In genomic region chr10:21027800-21028533, GRCm38 (mm10) we compare ENCODE assay signal across 13 mouse cellular contexts.
DNase-seq lines count a peak whose midpoint lies in the region; ATAC-seq lines count a peak whose summit lies in the region.
"Had no signal": no experiment of that assay in that cellular context is flagged by ENCODE, and none has a peak within 500 bp of the region (broad histone marks: within the 10 kb centered on the region; RNA-seq: fewer than 3 reads in every experiment).

No protein-coding gene starts in this region.

- H3K36me3 ChIP-seq in forebrain, embryonic 11.5 days (ENCODE audit: control insufficient read depth, insufficient read depth, low read length), result no peaks in the 10 kb centered on the region
- no peaks in the 10 kb centered on the region for H3K36me3 ChIP-seq in forebrain, embryonic 13.5 days (ENCODE audit: poor library complexity, severe bottlenecking)
- H3K36me3 ChIP-seq in intestine, embryonic 15.5 days, result no peaks in the 10 kb centered on the region
- H3K36me3 ChIP-seq: forebrain, embryonic 12.5 days; hindbrain, embryonic 15.5 days; limb, embryonic 10.5 days had no signal

- H3K9ac ChIP-seq in forebrain, embryonic 11.5 days (ENCODE audit: low read length), result no peak overlapping the region
- H3K9ac ChIP-seq in forebrain, embryonic 13.5 days, result no peak overlapping the region
- no peak overlapping the region for H3K9ac ChIP-seq in intestine, embryonic 15.5 days
- H3K9ac ChIP-seq: forebrain, embryonic 12.5 days; hindbrain, embryonic 15.5 days had no signal

- H3K27me3 ChIP-seq in forebrain, embryonic 11.5 days (ENCODE audit: control insufficient read depth, insufficient read depth, low read length), result no peaks in the 10 kb centered on the region
- H3K27me3 ChIP-seq in forebrain, embryonic 13.5 days, result no peaks in the 10 kb centered on the region
- no peaks in the 10 kb centered on the region for H3K27me3 ChIP-seq in intestine, embryonic 15.5 days (replicated peaks)
- H3K27me3 ChIP-seq: forebrain, embryonic 12.5 days; hindbrain, embryonic 15.5 days had no signal

- H3K9me3 ChIP-seq in forebrain, embryonic 11.5 days (ENCODE audit: control insufficient read depth, low read length), result no peaks in the 10 kb centered on the region
- H3K9me3 ChIP-seq in forebrain, embryonic 13.5 days (replicated peaks), result no peaks in the 10 kb centered on the region
- no peaks in the 10 kb centered on the region for H3K9me3 ChIP-seq in intestine, embryonic 15.5 days
- H3K9me3 ChIP-seq: forebrain, embryonic 12.5 days; hindbrain, embryonic 15.5 days; limb, embryonic 10.5 days had no signal

- no peak for ATAC-seq in forebrain, embryonic 11.5 days (replicated peaks; ENCODE audit: low FRiP score)
- ATAC-seq in forebrain, embryonic 13.5 days, result no peak
- ATAC-seq in intestine, embryonic 15.5 days, result peak; percentile 82

- no peak overlapping the region for H3K4me3 ChIP-seq in forebrain, embryonic 11.5 days (ENCODE audit: low read depth, low read length)
- H3K4me3 ChIP-seq in forebrain, embryonic 13.5 days, result no peak overlapping the region
- H3K4me3 ChIP-seq in intestine, embryonic 15.5 days (replicated peaks), result no peak overlapping the region
- H3K4me3 ChIP-seq: forebrain, embryonic 12.5 days; hindbrain, embryonic 15.5 days; limb, embryonic 10.5 days had no signal

- WGBS in forebrain, embryonic 11.5 days, result 76% methylated on average over 12 of the region's 12 CpGs
- WGBS in forebrain, embryonic 13.5 days, result 73% methylated on average over 12 of the region's 12 CpGs
- 59% methylated on average over 12 of the region's 12 CpGs for WGBS in intestine, embryonic 15.5 days

- no peak overlapping the region for H3K27ac ChIP-seq in forebrain, embryonic 11.5 days (ENCODE audit: low read depth, low read length)
- H3K27ac ChIP-seq in forebrain, embryonic 13.5 days, result no peak overlapping the region
- no peak overlapping the region for H3K27ac ChIP-seq in intestine, embryonic 15.5 days
- H3K27ac ChIP-seq: forebrain, embryonic 12.5 days; hindbrain, embryonic 15.5 days; limb, embryonic 10.5 days had no signal

- H3K4me2 ChIP-seq in forebrain, embryonic 11.5 days (ENCODE audit: low read depth, low read length, severe bottlenecking), result no peak overlapping the region
- no peak overlapping the region for H3K4me2 ChIP-seq in forebrain, embryonic 13.5 days
- H3K4me2 ChIP-seq in intestine, embryonic 15.5 days (replicated peaks), result no peak overlapping the region
- H3K4me2 ChIP-seq: forebrain, embryonic 12.5 days; hindbrain, embryonic 15.5 days had no signal

- no peaks in the 10 kb centered on the region for H3K4me1 ChIP-seq in forebrain, embryonic 11.5 days (replicated peaks; ENCODE audit: control insufficient read depth, insufficient read depth, low read length)
- H3K4me1 ChIP-seq in forebrain, embryonic 13.5 days, result no peaks in the 10 kb centered on the region
- peaks cover 4% of the 10 kb centered on the region; the same call in 1 of the 2 replicates for H3K4me1 ChIP-seq in intestine, embryonic 15.5 days (replicated peaks)
- H3K4me1 ChIP-seq: forebrain, embryonic 12.5 days; hindbrain, embryonic 15.5 days; limb, embryonic 10.5 days had no signal

- peak; percentile 60 for DNase-seq in forebrain, embryonic 11.5 days (ENCODE audit: low spot score)
- peak; percentile 62 for DNase-seq in c-Kit-negative CD71-positive TER-119-positive erythroid progenitor cells, embryonic 14.5 days (ENCODE audit: low read depth, low spot score)
- peak; percentile 34 for DNase-seq in mesoderm, embryonic 11.5 days (ENCODE audit: low read depth, low spot score)
- DNase-seq in heart, postnatal 4 days, result no peak
- DNase-seq in urinary bladder, postnatal 14 days (ENCODE audit: low spot score), result no peak
- DNase-seq in frontal cortex, postnatal 36 days (ENCODE audit: low spot score in 2 of 2), result no peak
- DNase-seq: kidney, postnatal 4 days; thymus, postnatal 36 days had no signal

Comparison
In these comparisons a context has a peak if more than half of its experiments do, and no peak if none do; other contexts are left out.
1. DNase-seq: peak in forebrain, embryonic 11.5 days (single experiment), c-Kit-negative CD71-positive TER-119-positive erythroid progenitor cells, embryonic 14.5 days (single experiment) and mesoderm, embryonic 11.5 days (single experiment); none in heart, postnatal 4 days (single experiment), urinary bladder, postnatal 14 days (single experiment) and frontal cortex, postnatal 36 days (0 of 2).